Mouse (Mus musculus): ENCODE data around the gene Epor.

DNA sequence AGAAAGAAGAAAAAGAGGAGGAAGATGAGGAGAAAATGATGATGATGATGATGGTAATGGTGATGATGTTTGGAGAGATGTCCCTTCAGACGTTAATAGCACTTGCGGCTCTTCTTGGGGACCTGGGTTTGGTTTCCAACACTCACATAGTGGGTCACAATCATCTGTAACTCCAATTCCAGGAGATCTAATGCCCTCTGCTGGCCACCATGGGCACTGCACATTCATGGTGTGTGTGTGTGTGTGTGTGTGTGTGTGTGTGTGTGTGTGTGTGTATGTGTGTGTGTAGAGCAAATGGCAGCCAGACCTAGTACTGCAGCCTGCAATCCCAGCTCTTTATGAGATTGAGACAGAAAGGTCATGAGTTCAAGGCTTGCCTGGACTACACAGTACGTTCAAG lies 11.3 kb downstream of the Epor start:
- TF ChIP-seq CTCF (IDR thresholded peaks at IDR 0.05; ENCODE audit: control insufficient read depth, insufficient read depth, low read length), result peak; percentile 45
- no peak for TF ChIP-seq POLR2A (IDR thresholded peaks at IDR 0.05; ENCODE audit: borderline replicate concordance, control insufficient read depth, low read depth, low read length)
